Mouse (Mus musculus): Measurements from ENCODE around the gene Ppef2.

Ppef2 gene

DNA sequence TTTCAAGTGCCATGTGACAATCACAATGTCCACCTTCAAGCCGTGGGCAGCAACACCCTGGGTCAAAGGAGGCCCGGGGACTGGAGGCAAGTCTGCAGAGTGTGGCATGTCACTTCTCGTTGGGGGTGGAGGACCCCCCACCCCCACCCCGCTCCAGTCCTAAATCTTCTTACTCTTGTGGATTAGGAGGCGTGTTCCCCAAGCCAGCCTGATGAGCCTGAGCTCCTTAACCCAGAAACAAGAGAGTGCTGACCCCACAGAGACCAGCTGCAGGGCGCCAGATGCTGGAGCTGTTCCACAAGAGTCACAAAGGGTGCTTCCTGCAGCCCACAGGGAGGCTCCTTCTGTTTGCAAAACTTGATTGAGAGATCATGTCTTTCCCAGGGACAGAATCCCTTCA, at the start of gene Ppef2:
Gene Ppef2, minus strand, starts transcription at position 61 of the 400 bp plus-strand sequence.
- peak; percentile 13 for DNase-seq

DNA sequence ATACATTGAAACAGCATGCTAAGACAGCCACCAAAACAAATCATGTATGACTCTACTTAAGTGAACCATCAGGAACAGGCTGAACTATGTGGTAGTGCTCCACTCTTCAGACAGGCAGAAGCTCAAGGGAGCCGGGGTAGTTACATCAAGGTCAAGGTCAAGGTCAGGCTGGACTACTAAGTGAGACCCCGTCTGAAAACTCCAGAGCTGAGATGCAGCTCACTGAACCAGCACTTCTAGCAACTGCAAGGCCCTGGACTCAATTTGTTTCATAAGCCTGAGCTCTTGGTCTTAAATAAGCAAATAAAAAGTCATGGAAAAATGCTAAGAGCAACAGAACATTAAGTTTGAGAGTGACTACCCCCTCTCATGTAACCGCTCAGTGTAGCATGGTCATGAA, 48.2 kb upstream of the Ppef2 start:
- no peak for DNase-seq

DNA sequence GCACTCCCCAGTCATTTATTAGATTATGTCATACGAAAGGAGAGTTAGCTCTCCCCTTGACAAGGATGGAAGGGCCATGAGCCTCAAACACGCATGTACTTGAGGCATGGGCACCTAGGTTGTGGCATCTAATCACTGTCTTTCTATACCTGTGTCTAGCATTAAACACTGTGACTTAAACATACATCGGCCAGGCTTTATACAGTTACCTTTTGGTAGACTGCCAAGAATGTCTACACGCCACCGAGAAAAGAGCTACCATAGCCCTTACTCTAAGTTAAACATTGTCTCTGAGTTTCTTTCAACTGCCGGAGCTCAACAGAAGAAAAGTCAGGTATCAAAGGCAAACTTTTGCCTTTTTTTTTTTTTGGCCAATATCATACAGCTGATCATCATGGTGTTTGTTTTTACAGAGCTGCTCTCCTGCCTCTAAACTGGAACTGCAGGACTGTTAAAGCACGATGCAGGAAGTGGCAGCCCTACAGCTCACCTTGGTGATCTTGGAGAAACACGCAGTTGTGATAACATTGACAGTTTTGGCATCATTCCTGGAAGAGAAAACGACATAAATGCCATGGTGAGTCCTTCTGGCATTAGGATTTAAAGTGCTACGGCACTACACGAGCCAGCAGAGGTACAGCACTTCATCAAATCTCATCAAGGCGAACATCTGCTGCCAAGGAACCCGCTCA, 46.2 kb upstream of the Ppef2 start:
- DNase-seq = no peak

DNA sequence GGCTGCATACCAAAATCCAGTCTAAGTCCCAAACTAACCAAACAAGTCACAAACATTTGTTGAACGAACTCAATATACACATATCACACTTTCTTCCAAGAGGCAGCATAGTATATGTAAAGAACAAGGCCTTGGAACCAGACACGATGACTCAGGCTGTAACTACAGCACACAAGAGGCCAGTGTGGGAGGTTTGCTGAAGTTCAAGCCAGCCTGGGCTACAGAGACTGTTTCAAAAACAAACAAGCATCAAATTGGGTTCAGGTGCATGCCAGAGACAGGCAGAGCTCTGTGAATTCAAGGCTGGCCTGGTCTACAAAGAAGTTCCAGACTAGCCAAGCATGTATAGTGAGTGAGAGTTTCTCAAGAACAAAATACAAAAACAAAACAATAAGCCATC, 38.4 kb upstream of the Ppef2 start:
- no peak for DNase-seq

DNA sequence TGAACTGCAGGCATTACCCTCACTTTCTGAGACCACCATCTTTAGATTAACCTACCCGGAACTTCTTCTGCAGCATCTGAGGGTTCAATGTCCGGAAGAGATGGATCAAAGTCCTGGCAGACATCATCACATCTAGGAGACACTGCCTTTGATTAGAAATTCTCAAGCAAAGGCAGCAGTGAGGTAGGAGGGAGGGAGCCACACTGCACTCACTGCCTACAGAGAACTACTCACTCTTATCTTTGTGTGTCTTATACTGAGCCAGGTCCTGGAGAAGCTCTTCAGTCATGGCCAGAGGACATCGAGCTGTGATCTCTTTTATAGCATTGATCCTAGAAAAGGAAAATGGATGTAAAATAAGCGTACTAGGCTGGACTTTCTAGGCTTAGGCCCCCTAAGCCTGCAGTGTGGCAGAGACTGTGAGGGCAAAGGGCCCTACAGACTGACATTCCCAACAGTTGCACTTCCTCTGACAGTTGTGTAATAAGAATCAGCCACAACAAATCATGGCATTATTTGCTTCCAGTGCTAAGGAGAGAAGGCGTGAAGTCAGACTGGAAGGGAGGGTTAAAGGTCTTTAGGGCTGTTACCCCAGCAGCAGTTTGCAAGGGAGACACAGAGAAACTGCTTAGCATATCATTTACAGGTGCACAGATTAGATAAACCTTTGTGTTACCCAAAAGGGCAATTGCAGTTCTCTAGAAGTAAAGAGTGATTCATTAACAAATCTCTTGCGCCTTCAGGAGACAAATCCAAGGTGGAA, 35.8 kb upstream of the Ppef2 start:
- peak; percentile 10 for DNase-seq

DNA sequence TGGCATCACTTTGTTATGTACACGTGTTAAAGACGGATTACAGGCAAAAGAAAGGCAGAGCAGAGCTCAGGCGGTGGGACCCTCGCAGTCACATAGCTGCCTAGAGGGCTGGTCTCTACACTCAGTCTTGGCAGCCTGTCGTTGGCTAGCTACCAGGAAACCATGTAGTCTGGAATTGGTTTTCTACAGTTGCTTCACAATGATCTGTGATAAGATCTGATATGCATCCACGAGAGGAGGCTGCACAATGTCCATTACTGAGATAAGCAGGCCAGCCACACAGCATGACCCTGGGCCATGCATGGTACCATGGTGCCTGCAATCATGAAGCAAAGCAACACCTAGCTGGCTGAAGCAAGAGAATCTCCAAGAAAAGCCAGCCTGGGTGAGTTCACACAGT, 31.8 kb upstream of the Ppef2 start:
- no peak for DNase-seq

DNA sequence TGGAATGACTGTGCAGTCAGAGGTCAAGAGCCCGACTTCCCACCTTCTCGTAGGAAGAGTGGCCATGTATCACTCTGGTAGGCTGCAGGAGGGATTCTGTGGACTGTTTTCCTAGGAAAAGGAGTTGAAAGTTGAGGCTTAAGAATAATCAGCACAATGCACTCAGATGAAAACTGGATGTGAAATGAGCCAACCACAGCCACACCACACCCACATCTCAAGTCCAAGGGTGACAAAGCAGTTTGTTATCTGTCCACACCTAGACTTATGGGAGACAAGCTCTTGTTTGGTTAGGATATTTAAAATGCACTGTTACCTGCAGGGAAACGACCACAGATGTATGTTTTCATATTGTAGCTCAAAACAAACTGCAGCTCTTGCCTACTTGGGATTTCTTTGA, 27.0 kb upstream of the Ppef2 start:
- no peak for DNase-seq

DNA sequence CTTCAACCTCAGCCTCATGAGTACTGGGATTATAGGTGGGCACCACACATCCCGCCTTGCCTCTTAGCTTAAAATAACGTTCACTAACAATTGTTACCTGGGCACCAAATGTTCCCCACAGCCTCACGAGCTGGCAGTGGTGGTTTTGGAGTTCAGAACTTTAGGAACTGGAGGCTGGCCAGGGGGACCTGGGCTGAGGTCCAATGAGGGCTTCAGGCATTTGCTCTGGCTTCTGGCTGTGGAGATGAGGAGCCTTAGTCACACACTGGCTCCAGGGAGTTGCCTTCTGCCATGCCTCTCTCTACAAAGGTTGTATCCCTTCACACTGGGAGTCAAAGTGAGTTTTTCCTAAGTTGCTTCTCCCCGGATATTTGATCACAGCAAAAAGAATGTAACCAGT, 26.5 kb upstream of the Ppef2 start:
- no peak for DNase-seq

DNA sequence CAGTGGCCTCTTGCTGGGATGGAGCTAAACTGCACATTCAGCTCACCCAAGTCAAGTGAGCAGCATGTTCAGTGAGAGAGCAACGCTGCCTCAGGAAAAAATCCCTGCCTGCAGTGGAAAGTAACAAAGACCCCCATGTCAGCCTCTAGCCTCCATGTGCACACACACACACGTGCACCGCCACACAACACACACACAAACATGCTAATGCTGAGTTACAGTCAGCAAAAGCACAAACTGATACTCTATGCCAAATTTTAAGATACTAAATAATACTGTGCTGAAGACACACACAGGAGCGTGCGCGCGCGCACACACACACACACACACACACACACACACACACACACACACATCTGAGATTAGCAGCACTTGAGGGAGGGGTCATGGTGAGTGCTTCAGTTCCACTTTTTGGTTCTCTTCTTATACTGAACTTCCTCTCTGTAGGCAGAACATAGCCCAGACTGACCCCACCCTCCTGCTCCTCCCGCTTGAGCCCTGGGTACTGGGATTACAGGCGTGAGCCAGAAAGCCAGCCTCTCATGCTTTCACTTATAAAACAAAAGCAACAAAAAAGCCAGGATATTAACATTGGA, 23.0 kb upstream of the Ppef2 start:
- DNase-seq = no peak

DNA sequence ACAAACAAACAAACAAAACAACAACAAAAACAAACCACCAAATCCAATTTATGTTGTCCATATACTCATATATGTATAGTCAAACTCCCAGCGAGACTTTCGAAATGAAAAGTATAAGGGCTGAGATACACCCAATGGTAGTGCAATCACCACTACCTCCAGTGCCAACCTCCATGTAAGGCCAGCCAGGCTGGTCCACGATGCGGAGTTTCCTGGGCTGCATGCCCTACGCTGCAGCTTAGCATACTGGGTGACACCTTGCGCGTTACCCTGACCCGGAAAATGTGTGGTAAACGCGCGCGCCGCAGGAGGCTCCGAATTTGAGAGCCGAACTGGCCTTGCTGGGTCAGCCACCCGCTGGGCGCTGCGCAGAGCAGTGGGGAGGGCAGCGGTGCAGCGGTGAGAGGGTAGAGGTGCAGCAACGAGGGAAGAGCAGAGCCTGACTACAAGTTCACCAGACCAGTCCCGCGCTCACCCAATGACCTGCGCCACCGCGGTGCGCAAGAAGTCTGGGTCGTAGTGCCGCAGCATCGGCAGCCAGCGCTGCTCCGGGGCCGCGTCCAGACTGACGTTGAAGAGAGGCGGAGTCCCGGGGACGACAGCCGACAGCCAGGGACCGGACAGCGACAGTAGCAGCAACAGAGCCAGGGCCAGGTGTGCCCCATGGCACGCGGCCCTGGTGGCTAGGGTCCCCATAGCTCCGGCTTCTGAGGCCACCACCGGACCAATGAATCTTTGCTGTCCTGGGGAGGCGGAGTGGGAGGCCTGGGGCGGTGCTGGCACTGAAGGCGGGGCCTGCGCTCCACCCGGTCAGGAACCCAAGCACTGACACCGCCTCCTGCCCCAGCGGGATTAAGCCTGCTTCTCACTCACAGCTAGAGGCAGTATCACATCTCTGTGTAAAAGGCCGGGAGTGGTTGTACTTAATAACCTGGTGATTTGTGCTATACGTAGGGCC, 21.6 kb upstream of the Ppef2 start, which contains the start of gene Naaa:
Gene Naaa, minus strand, starts transcription at position 734 of the 958 bp plus-strand sequence.
- DNase-seq = peak; percentile 91

DNA sequence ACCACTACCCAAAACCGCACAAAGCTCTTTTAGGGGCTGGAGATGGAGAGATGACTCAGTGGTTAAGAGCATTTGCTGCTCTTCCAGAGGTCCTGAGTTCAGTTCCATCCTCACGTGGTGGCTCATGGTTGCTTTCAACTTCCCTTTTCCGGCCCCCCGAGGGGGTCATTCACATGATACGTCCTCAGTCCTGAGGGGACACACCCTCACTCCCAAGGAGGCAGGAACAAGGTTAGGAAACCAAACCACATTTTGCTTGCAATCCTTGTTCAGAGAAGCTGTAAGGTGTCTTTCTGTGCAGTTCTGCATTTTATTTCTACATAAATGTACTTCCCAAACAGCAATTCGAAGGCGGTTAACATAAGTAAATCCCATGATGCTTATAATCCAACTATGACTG, 14.4 kb upstream of the Ppef2 start:
- no peak for DNase-seq

DNA sequence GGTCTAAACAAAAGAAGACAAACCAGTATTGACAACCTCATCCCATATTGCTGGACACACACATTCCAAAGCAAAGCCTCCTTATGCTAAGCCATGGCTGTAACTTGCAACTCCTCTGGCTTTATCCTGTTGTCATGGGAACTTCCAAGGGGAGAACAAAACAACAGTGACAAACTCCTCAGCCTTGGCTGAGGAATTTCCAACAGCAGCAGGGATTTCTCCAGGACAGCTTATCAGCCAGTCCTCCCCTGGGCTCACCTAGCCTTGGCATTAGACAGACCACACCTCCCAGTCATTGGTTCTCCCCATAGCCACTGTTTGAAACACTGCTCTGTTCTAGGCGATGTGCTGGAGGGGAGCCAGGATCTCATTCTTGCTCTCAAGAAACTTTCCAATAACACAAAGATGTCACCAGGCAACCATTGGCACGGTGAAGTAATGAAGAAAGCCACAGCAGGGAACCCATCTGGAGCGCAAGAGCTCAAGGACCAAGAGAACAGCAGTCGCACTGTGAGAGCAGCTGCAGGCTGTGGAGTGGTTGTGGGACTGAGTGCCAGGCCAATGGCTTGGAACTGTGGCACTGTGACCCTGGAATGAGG, 7.8 kb upstream of the Ppef2 start:
- peak; percentile 17 for DNase-seq

DNA sequence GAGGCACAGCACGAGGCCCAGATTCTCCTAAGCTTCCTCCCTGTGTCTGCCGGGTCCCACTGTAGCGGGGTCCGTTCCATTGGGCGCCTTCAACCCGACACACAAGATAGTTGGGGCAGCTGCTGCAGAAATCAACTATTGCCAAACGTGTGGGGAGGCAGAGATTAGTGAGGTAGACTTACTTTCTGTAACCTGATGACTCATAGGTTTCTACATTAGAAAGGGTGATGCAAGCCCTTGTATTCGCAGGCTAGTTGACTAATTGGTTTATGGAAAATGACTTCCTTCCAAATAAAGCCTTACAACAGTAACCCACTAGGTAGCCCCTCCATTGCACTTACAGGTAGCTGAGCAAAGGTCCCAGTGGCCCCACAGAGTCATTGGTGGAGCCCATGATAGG, 6.6 kb upstream of the Ppef2 start:
- no peak for DNase-seq

DNA sequence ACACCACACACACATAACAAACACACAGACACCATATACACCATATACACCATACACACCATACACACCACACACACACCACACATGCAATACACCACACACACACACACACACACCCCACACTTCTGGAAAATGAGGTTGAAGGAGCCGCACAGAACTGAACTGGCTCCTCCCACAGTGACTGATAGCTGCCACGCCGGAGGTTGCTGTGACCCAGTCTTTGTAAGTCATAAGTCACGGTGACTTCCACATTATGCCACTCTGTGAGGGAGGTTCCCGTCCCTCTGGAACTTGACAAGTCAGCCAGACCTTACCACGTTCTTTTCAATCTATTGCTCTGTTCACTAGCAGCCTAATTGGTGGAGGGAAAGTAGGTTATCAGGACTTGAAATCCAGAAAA, 1.6 kb downstream of the Ppef2 start:
- DNase-seq = no peak

DNA sequence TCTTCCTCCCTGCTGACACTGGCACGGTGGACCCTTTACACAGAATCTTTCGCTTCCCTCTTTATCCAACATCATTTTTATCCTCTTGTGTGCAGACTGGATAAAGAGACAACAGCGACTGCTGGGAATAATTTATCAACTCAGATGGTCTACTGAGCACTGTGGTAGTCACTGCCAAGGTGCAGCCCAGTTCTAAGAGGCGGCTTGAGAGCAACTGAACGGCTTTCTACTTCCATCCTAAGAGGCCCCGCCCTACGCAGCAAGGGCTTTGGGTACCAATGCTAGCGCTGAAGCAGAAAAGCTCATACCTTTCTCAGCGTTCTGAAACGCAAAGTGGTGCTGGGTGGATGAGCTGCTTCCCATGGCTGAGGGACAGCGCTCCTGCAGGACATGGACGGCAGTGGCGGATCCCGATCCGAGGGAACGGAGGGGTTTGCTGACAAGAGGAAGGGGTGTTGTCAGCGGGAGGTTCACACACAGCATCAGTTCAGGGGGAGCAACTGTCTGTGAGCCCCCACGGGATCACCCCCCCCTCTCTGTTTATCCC, 3.2 kb downstream of the Ppef2 start:
- DNase-seq = no peak

DNA sequence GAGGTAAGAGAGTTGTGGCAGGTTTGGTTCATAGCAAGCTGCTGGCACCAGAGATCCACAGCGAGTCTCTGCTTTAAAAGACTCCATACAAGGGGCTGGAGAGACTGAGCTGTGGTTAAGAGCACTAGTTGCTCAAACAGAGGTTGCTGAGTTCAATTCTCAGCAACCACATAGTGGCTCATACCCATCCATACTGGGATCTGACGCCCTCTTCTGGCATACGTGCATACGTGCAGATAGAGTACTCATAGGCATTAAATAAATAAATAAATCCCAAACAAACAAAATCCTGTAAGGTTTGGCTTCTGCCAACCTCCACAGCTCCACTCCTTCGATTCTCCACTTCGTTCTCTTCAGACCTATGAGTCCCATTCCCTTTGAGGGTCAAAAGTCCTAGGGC, 4.0 kb downstream of the Ppef2 start:
- no peak for DNase-seq

DNA sequence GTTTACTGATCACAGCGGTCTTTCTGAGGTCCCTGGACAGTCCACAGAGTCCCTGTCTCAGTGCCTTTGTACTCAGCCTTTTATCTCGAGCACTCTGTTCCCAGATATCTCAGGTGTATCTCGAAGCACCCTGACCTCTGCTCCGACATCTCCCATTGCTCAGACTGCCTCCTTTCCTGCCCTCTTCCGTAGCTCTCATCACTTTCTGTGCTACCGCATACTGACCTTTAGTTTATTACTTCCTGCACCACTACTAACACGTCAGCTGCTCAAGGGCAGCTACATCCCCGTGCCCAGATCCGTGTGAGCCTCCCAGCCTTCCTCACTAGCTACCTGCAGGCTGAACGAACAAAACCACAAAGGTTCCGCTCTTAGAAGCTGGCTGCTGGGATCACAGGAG, 7.5 kb downstream of the Ppef2 start:
- DNase-seq = no peak

DNA sequence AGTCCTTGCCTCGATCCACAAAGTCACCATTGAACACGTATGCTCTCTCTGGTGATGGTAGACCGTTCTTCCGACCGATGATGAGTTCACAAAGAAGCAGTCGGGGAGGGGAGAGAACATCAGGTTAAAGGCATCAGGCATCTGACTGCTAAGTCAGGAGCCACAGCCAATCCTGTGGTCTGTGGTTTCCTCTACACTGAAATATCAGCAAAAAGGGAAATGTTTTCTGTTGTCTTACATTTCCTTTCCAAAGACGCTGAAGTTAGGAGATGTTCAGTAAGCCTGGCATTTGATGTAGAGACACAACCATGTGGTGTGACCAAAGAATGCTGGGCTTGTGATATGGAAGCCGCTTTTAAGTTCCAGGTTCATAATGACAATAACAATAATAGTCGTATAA, 10.6 kb downstream of the Ppef2 start:
- DNase-seq = no peak

DNA sequence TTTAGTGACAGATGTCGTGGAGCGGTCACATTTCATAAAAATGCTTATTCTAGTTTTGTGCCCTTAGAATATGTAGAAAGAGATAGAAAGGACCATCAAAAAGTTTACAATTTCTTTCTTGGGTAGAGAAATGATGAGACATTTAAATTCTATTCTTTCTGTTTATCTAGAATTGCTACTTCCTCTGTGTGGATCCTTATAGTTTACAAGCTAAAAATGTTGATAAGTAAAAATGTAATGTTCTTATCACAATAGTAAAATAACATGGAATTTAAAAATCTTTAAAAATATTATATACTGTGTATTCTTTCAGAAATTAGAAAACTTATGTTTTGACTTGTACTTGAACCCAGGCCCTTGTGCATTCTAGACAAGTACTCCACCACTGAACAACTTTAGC, 11.2 kb downstream of the Ppef2 start:
- DNase-seq = no peak

DNA sequence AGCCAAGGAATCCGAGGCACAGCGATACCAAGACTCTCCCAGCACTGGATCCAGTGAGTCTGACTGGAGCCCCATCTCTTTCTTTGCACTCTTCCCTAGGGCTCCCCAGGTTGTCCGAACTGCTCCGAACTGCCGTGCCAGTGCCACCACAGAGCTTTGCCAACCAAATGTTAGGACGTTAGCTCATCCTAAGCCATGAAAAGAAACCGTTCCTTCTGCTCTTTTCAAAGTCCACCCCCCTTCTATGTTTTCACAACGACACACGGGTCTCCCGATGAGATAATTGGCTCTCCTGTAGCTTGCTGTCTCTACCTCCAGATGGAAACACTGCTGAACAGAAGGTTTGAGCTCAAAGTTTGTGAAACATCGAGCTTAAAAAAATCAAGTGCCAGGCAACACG, 15.3 kb downstream of the Ppef2 start:
- DNase-seq = no peak

DNA sequence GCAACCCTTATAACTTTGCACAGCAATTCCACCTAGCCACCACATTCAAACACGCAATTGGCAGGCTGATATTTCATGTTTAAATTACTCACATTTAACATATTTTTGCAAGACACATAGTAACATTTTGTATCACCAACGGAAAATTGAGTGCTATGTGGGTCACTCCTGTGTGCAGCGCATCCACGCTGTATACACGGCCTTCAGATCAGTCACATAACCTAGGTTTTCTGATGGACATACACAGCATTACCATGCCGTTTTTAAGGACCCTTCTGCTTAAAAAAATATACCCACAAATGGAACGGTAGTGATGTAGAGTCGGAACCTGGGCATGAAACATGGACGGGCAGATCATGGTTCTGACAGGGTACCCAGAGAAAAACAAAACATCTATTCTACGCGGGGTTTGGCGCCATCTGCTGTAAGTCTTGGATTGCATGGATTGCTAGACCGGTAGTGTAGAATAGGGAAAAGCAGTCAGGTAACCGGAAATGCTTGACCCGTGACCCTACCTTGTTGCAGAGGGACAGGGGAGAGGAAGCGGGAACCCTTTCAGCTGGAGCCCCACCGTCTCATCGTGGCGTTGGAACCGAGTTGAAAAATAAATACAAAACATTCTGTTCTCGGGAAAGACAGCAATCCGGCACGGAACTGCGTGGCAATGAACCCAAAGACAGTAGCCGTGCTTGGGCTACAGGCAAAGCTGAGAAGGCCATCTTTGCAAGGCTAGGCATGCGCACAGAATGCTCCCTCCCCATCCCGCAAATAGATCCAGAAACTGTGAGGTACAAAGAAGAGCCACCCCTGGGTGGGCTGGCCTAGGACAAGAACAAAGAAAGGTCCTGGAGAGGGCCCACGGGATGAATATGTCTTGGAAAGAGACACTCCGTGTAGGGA, 16.5 kb downstream of the Ppef2 start:
- DNase-seq = peak; percentile 80

Data from kidney, postnatal 14 days (tissue).